Mouse (Mus musculus): ENCODE data around the gene Prss34. TPM values are rescaled to one million over a fixed set of nuclear protein-coding genes. Genes with fewer than 3 reads are reported as not detected.

The Prss34 gene
- polyA plus RNA-seq, 1 experiment from 2014 or later: not detected

- ATAC-seq (replicated peaks; ENCODE audit: insufficient number of reproducible peaks, low FRiP score, low TSS enrichment, low read depth) (no peak), DNase-seq (ENCODE audit: low spot score) (peak; percentile 85)
- no peak overlapping the region for H3K4me2 ChIP-seq (ENCODE audit: low read depth, low read length)
- H3K9me3 ChIP-seq (replicated peaks; ENCODE audit: control insufficient read depth, low read length): no peaks in the 10 kb centered on the region
- H3K9ac ChIP-seq (replicated peaks; ENCODE audit: low read length): no peak overlapping the region
- H3K27me3 ChIP-seq (ENCODE audit: control insufficient read depth, insufficient read depth, low read length): no peaks in the 10 kb centered on the region
- H3K4me3 ChIP-seq (ENCODE audit: low read depth, low read length): no peak overlapping the region
- H3K27ac ChIP-seq (replicated peaks; ENCODE audit: low read depth, low read length): no peak overlapping the region
- H3K4me1 ChIP-seq (ENCODE audit: control insufficient read depth, insufficient read depth, low read length): no peaks in the 10 kb centered on the region
- no peaks in the 10 kb centered on the region for H3K36me3 ChIP-seq (replicated peaks; ENCODE audit: control insufficient read depth, insufficient read depth, low read depth, low read length)
- WGBS: 17% methylated on average over 3 of the region's 3 CpGs
These were observed 13.2 kb upstream of the Prss34 start for GRCm38 (mm10) chr17:25285033-25285432.

DNA sequence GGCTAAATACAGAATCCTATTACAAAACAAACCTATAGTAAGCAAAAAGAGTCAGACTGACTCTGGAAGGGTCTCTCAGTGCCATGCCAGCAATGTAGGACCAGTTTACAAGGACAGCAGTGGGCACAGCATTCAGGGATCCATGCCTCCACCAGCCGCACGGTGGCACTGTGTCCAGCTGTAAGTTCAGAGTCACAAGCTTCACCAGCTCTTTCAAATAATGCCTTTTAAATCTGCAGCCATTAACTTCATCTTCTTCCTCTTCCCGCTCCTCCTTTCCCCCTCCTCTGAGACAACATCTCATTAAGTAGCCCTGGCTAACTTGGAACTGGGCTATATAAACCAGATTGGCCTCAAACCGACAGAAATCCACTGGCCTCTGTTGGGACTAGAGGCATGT lies 9.4 kb upstream of the Prss34 start:
- 23% methylated on average over 4 of the region's 4 CpGs for WGBS
- Histone ChIP-seq H3K9me3 (replicated peaks; ENCODE audit: control insufficient read depth, low read length) (no peaks in the 10 kb centered on the region), H3K27ac (replicated peaks; ENCODE audit: low read depth, low read length) (no peak overlapping the region), H3K27me3 (ENCODE audit: control insufficient read depth, insufficient read depth, low read length) (no peaks in the 10 kb centered on the region), H3K36me3 (replicated peaks; ENCODE audit: control insufficient read depth, insufficient read depth, low read depth, low read length) (no peaks in the 10 kb centered on the region), H3K4me1 (ENCODE audit: control insufficient read depth, insufficient read depth, low read length) (no peaks in the 10 kb centered on the region), H3K4me2 (ENCODE audit: low read depth, low read length) (no peak overlapping the region), H3K4me3 (ENCODE audit: low read depth, low read length) (no peak overlapping the region), H3K9ac (replicated peaks; ENCODE audit: low read length) (no peak overlapping the region)
- peak; percentile 67 for DNase-seq (ENCODE audit: low spot score)
- ATAC-seq (replicated peaks; ENCODE audit: insufficient number of reproducible peaks, low FRiP score, low TSS enrichment, low read depth): no peak

- no peaks in the 10 kb centered on the region for H3K36me3 ChIP-seq (replicated peaks; ENCODE audit: control insufficient read depth, insufficient read depth, low read depth, low read length)
- ATAC-seq (replicated peaks; ENCODE audit: insufficient number of reproducible peaks, low FRiP score, low TSS enrichment, low read depth) (no peak), DNase-seq (ENCODE audit: low spot score) (no peak)
- no peak overlapping the region for H3K9ac ChIP-seq (replicated peaks; ENCODE audit: low read length)
- no peaks in the 10 kb centered on the region for H3K4me1 ChIP-seq (ENCODE audit: control insufficient read depth, insufficient read depth, low read length)
- no peaks in the 10 kb centered on the region for H3K27me3 ChIP-seq (ENCODE audit: control insufficient read depth, insufficient read depth, low read length)
- H3K9me3 ChIP-seq (replicated peaks; ENCODE audit: control insufficient read depth, low read length): no peaks in the 10 kb centered on the region
- H3K4me2 ChIP-seq (ENCODE audit: low read depth, low read length): no peak overlapping the region
- no peak overlapping the region for H3K4me3 ChIP-seq (ENCODE audit: low read depth, low read length)
- 12% methylated on average over 4 of the region's 4 CpGs for WGBS
- H3K27ac ChIP-seq (replicated peaks; ENCODE audit: low read depth, low read length): no peak overlapping the region
These were observed 7.8 kb upstream of the Prss34 start for GRCm38 (mm10) chr17:25290411-25290810.

GRCm38 (mm10) chr17:25293495-25293894 lies 4.7 kb upstream of the Prss34 start:
- no peaks in the 10 kb centered on the region for H3K9me3 ChIP-seq (replicated peaks; ENCODE audit: control insufficient read depth, low read length)
- no peak overlapping the region for H3K4me3 ChIP-seq (ENCODE audit: low read depth, low read length)
- ATAC-seq (replicated peaks; ENCODE audit: insufficient number of reproducible peaks, low FRiP score, low TSS enrichment, low read depth): no peak
- H3K36me3 ChIP-seq (replicated peaks; ENCODE audit: control insufficient read depth, insufficient read depth, low read depth, low read length): no peaks in the 10 kb centered on the region
- 79% methylated on average over 5 of the region's 5 CpGs for WGBS
- no peak overlapping the region for H3K27ac ChIP-seq (replicated peaks; ENCODE audit: low read depth, low read length)
- H3K27me3 ChIP-seq (ENCODE audit: control insufficient read depth, insufficient read depth, low read length): no peaks in the 10 kb centered on the region
- no peak overlapping the region for H3K4me2 ChIP-seq (ENCODE audit: low read depth, low read length)
- DNase-seq (ENCODE audit: low spot score): no peak
- no peak overlapping the region for H3K9ac ChIP-seq (replicated peaks; ENCODE audit: low read length)
- H3K4me1 ChIP-seq (ENCODE audit: control insufficient read depth, insufficient read depth, low read length): no peaks in the 10 kb centered on the region

DNA sequence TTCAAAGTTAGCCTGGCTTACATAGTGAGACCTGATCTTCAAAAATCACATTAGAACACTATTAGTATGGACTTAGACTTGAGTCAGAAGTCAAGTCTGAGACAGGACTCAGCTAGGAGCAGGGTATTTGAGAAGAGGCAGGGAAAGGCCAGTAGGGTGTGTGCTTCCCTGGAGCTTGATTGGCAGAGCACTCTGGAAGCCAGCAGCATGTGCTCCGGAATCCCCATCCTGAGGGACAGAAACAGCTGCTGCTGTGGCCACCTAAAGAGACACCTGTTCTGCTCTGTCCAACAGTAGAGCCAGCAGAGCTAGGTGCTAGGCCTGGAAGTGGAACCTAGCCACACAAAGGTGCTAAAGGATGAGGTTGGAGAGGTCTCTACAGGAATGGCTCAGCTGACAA lies 4.1 kb upstream of the Prss34 start:
- H3K4me2 ChIP-seq (ENCODE audit: low read depth, low read length): no peak overlapping the region
- H3K36me3 ChIP-seq (replicated peaks; ENCODE audit: control insufficient read depth, insufficient read depth, low read depth, low read length): no peaks in the 10 kb centered on the region
- H3K9ac ChIP-seq (replicated peaks; ENCODE audit: low read length): no peak overlapping the region
- no peaks in the 10 kb centered on the region for H3K27me3 ChIP-seq (ENCODE audit: control insufficient read depth, insufficient read depth, low read length)
- H3K4me3 ChIP-seq (ENCODE audit: low read depth, low read length): no peak overlapping the region
- no peaks in the 10 kb centered on the region for H3K9me3 ChIP-seq (replicated peaks; ENCODE audit: control insufficient read depth, low read length)
- no peaks in the 10 kb centered on the region for H3K4me1 ChIP-seq (ENCODE audit: control insufficient read depth, insufficient read depth, low read length)
- ATAC-seq (replicated peaks; ENCODE audit: insufficient number of reproducible peaks, low FRiP score, low TSS enrichment, low read depth): no peak
- 60% methylated on average over 1 of the region's 1 CpGs for WGBS
- DNase-seq (ENCODE audit: low spot score): no peak
- no peak overlapping the region for H3K27ac ChIP-seq (replicated peaks; ENCODE audit: low read depth, low read length)

GRCm38 (mm10) chr17:25308346-25308745 lies 10.2 kb downstream of the Prss34 start, which contains the start of gene Prss28:
Gene Prss28 (plus strand): TSS chr17:25308646.
- Histone ChIP-seq H3K4me2 (ENCODE audit: low read depth, low read length) (no peak within 1 kb of the TSS), H3K4me3 (ENCODE audit: low read depth, low read length) (no peak within 1 kb of the TSS), H3K36me3 (replicated peaks; ENCODE audit: control insufficient read depth, insufficient read depth, low read depth, low read length) (no peaks in the 10 kb centered on the region), H3K9me3 (replicated peaks; ENCODE audit: control insufficient read depth, low read length) (no peaks in the 10 kb centered on the region), H3K27ac (replicated peaks; ENCODE audit: low read depth, low read length) (no peak within 1 kb of the TSS), H3K27me3 (ENCODE audit: control insufficient read depth, insufficient read depth, low read length) (no peaks in the 10 kb centered on the region), H3K4me1 (ENCODE audit: control insufficient read depth, insufficient read depth, low read length) (no peaks in the 10 kb centered on the region), H3K9ac (replicated peaks; ENCODE audit: low read length) (no peak within 1 kb of the TSS)
- DNase-seq (ENCODE audit: low spot score) (no peak), ATAC-seq (replicated peaks; ENCODE audit: insufficient number of reproducible peaks, low FRiP score, low TSS enrichment, low read depth) (no peak)
- WGBS: 77% methylated on average over 4 of the region's 4 CpGs

- no peaks in the 10 kb centered on the region for H3K27me3 ChIP-seq (ENCODE audit: control insufficient read depth, insufficient read depth, low read length)
- no peak within 1 kb of the TSS for H3K9ac ChIP-seq (replicated peaks; ENCODE audit: low read length)
- no peak within 1 kb of the TSS for H3K27ac ChIP-seq (replicated peaks; ENCODE audit: low read depth, low read length)
- H3K9me3 ChIP-seq (replicated peaks; ENCODE audit: control insufficient read depth, low read length): no peaks in the 10 kb centered on the region
- no peak within 1 kb of the TSS for H3K4me3 ChIP-seq (ENCODE audit: low read depth, low read length)
- WGBS: 81% methylated on average over 5 of the region's 5 CpGs
- no peak within 1 kb of the TSS for H3K4me2 ChIP-seq (ENCODE audit: low read depth, low read length)
- no peaks in the 10 kb centered on the region for H3K4me1 ChIP-seq (ENCODE audit: control insufficient read depth, insufficient read depth, low read length)
- DNase-seq (ENCODE audit: low spot score) (no peak), ATAC-seq (replicated peaks; ENCODE audit: insufficient number of reproducible peaks, low FRiP score, low TSS enrichment, low read depth) (no peak)
- H3K36me3 ChIP-seq (replicated peaks; ENCODE audit: control insufficient read depth, insufficient read depth, low read depth, low read length): no peaks in the 10 kb centered on the region
These were observed 20.2 kb downstream of the Prss34 start, which contains the start of gene Prss29 for GRCm38 (mm10) chr17:25318354-25318753. Gene Prss29 (plus strand): TSS chr17:25318654.

DNA sequence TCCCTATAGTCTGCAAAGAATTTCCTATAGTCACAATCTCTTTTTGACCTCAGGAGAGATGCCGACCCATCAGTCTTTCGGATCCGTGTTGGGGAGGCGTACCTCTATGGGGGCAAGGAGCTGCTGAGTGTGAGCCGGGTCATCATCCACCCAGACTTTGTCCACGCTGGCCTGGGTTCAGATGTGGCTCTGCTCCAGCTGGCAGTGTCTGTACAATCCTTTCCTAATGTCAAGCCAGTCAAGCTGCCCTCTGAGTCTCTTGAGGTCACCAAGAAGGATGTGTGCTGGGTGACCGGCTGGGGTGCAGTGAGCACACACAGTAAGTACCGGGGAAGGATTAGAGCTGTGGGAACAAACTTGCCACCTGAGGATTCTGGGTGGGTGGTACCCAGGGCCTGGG lies 22.6 kb downstream of the Prss34 start:
- DNase-seq (ENCODE audit: low spot score) (no peak), ATAC-seq (replicated peaks; ENCODE audit: insufficient number of reproducible peaks, low FRiP score, low TSS enrichment, low read depth) (no peak)
- WGBS: 86% methylated on average over 8 of the region's 8 CpGs
- Histone ChIP-seq H3K9ac (replicated peaks; ENCODE audit: low read length) (no peak overlapping the region), H3K36me3 (replicated peaks; ENCODE audit: control insufficient read depth, insufficient read depth, low read depth, low read length) (no peaks in the 10 kb centered on the region), H3K4me3 (ENCODE audit: low read depth, low read length) (no peak overlapping the region), H3K9me3 (replicated peaks; ENCODE audit: control insufficient read depth, low read length) (no peaks in the 10 kb centered on the region), H3K27ac (replicated peaks; ENCODE audit: low read depth, low read length) (no peak overlapping the region), H3K27me3 (ENCODE audit: control insufficient read depth, insufficient read depth, low read length) (no peaks in the 10 kb centered on the region), H3K4me1 (ENCODE audit: control insufficient read depth, insufficient read depth, low read length) (no peaks in the 10 kb centered on the region), H3K4me2 (ENCODE audit: low read depth, low read length) (no peak overlapping the region)

Data from embryonic facial prominence, embryonic 11.5 days (tissue).